Mouse (Mus musculus): ENCODE data around the gene Nfia.

Gene Nfia

DNA sequence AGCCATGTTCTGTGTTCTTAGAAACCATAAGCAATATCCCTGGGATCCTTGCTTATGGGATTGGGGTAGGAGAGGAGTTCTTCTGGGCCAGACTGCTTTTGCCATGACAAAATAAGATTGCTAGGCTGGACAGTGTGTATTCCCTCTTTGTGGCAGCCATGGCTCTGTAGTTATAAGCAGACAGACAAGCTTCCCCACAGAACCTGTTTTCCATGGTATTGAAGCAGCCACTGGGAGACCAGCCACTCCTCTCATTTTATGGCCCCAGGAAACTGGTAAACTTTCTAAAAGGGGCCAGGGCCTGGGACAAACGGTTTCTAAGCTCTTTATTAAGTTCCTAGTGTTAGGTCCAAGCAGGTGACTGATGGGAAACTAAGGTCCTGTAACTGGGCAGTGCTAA is 309.4 kb downstream of the Nfia start:
- peak; percentile 75 for DNase-seq

DNA sequence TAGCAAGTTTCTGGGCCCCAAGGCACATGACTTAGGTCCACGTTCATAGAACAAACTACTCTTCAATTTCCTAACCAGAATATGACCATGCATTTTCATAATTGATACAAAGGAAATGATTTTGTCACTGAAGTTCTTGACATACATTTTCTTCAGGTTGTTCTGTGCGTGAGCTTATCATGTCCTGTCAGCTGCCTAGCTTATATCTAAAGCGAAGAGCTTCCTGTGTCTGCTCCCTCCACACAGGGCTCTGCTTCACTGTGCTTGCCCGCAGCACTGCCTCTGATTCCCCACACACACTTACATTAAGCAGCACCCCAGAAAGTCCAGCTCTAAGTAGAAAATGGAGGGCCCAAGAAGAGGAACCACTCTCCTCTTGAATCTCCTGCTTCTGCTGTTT is 310.0 kb downstream of the Nfia start:
- peak; percentile 48 for DNase-seq

DNA sequence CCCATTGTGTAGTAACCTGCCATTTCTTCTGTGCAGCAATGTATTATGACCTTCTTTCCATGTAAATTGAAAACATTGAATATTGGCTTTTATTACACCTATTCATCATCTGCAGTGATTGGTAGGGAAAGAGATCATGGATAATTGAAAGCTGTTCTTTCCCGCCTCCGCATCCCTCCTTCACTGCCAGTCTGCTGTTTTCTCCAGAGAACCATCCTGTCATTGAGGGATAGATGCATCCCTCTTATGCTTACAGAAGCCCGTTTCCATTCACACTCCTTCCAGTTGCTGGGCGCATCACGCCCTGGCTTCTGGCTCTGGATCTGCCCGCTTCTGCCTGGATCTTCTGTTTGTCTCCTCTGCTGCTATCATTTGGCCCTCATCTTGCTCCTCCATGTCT is 312.5 kb downstream of the Nfia start:
- peak; percentile 74 for DNase-seq

DNA sequence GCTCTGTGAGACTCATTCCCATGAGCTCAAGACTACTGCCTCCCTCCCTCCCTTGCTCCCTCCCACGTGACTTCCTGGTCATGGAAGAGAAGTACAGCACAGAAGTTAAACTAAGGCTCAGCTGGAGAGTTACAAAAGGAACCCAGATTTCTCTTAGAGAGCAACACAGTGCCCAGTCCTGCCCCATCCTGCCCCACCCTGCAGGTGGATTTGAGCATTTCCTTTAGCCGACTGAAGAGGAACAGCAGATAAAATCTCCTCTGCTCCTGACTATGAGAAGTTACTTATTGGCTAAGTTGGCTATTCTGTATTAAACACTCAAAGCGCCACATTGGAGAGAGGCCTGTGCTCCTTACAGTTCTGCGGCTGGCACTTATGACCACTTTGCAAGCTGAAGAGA is 314.4 kb downstream of the Nfia start:
- DNase-seq, result peak; percentile 96

DNA sequence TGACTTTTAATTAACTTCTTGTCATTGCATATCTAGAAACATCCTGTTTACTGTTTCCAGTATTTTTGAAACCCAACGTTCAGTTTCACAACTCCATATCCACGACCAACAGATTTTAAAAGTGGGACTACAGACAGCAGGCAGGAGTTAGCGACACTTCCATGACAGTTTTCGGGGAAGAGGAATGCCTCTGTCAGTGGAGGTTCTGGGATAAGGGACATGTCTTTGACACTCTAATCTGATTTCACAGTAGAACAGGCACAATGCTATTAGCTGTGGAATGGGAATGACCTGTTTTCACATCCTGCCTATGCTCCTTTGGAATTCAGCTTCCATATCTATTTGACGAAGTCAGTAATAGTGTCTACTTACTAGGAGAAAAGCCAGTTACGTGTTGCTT is 317.5 kb downstream of the Nfia start:
- DNase-seq, result peak; percentile 84

DNA sequence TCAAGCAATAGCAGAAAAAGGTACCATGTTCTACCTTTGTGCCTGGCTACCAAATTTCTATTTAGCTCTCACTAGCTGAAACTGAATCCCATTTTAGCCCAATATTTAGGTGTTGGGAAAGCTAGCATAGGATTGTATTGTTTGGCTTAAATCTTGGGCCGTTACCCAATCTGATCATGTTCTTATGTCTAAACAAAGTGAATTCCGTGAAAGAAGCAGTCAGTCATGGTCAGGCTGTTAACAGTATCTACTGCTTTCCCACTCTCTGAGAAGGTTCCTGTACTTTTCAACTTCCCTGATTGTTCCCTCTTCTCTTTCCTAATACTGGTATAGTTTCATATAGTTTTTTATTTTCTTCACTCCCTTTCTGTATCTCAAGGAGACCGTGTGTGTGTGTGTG is 318.1 kb downstream of the Nfia start:
- DNase-seq, result peak; percentile 28

DNA sequence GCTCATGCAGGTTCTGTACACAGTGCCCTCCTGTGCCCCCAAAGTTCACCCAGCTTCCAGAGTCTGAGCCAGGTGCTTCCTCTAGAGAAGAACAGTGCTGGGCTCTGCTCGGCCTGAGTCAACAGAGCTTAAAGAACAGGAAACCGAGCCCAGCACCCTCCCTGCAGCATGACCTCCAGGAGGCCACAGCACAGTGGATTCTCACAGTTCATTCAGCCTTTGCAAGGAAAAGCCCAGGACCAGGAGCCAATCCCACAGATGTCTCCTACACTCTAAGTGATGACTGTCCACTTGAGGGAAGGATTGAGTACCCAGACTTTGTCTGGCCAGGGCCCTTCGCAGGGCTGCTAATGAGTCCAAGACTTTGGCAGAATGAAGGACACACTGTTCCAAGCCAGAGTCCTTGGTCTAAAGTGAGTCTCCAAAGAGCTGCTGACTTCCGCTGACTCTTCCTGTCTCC is 318.9 kb downstream of the Nfia start:
- DNase-seq, result peak; percentile 99

DNA sequence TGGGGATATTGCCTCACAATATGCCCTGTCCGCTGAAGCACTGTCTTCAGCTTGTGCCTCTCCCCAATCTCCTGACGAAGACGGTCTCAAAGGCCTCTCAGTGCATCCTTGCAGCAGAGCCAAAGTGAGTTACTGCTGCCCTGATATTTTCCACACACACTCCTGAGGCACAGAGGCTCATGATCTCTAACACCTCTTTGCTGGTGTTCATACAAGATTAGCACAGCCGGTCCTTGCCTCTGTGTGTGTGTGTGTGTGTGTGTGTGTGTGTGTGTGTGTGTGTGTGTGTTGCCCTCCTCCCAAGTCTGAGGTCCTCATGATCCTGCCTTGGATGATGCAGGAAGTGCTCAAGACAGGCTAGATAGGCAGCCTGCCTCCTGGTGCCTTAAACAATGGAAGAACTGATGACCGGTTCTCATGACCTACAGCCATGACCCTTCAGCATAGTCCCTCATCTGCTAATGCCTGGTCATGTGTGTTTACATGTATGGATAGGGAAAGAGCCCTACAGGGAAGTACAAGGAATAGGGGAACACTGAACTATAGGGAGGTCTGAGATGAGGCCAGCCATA is 319.5 kb downstream of the Nfia start:
- DNase-seq, result peak; percentile 94

DNA sequence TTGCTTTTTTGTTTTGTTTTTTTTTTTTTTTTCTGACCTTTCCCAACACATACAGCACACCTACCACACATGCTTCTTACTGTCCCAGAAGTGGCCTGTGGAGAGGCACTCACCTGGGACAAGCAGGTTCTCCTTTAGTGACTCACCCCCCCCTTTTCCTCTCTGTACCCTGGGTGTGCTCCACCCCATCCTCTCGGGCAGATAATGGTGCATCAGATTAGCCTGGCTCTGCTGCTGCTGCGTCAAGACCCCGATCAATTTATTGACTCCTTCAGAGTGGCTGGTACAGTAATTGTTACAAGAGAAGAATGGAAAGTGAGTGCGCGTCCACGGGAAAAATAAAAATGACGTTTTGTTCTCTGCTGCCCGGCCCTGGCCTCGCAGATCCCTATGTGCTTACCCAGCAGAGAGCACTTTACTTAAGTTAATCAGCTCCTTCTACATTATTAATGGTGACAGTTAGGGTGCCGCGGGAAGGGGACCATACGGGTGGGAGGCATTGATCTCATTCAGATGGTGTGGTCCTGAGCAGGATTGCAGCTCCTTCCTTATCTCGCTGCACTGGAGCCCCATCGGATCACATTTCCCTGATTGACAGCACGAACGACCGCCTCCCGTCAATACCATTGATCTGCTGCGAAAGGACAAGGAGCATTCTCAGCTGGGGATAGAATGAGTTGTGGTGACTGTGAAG is 321.7 kb downstream of the Nfia start:
- peak; percentile 87 for DNase-seq

DNA sequence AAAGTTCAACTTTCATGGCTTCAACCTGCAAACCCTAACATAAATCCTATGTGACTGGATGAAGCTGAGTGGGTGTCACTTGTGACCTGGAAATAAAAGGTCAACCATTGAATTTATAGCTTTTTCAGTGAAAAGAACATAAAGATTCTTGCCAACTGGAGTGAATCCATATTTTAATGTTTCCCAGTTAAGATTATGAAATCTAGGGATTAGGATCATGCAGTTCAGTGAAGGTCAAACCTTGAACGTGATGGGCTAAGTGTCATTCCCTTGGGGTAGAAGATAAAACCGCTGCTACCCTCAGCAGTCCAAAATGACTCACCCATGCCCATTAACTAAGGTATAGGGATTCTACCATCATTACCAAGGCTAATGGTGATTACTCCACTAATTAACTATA is 322.5 kb downstream of the Nfia start:
- DNase-seq, result peak; percentile 53

DNA sequence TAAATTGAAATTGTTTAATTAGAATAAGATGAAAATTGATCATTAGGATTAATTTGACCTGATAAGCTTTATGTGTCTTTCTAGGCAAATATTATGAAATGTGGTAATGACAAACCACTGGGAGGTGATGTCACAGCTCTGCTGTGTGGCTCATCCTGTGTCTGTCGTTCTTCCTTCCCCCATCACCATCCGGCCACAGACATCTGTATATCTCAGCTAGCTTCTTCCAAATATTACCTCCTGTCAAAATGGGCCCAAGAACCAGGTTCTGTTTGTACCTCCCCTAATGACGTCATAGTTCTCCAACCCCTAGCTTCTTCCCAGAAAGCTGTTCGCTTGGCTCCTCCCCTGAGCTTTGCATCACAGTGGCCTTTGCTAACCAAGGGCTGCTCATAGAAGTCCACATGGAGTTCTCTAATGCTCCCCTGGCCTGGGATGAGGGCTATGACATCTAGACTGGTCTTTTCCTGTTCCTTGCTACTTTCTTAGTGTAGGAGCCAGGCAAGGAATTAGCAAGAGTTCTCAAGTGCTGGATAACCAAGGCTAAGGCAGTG is 324.6 kb downstream of the Nfia start:
- peak; percentile 84 for DNase-seq

DNA sequence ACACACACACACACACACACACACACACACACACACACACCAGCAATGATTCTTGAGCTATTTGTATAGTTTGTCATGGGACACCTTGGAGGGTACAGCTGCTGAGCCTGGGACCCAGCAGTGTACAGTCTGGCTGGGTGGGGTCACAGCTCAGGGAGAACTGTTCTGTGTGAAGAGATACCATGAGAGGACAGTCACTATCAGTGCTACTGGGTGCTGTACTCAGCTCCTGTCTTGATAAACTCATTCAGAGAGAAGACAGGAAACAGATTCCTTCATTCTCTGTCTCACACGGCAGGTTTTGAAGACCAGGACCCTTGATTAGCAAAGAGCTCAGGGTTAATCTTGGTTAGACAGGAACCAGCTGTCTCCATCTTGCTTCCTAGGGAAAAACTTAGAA is 326.1 kb downstream of the Nfia start:
- DNase-seq, result peak; percentile 81

DNA sequence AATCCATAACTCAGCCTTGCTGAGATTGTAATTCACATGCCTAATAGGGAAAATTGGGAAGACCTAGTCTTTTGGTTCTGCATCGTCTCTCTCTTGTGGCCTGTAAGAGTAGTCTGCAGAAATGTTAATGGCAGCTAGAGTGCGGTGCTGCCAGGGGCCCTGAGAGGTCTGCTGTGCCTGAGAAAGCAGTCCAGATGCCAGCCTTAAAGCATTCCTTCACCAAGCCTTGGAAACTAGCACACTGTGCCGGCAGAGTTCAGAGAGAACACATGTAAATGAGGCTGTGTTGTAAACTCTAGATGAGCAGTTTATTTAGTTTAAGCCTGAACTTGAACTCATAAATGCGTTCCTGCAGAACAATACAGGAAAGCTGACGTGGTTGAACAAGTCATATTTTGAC is 326.9 kb downstream of the Nfia start:
- DNase-seq, result peak; percentile 75

DNA sequence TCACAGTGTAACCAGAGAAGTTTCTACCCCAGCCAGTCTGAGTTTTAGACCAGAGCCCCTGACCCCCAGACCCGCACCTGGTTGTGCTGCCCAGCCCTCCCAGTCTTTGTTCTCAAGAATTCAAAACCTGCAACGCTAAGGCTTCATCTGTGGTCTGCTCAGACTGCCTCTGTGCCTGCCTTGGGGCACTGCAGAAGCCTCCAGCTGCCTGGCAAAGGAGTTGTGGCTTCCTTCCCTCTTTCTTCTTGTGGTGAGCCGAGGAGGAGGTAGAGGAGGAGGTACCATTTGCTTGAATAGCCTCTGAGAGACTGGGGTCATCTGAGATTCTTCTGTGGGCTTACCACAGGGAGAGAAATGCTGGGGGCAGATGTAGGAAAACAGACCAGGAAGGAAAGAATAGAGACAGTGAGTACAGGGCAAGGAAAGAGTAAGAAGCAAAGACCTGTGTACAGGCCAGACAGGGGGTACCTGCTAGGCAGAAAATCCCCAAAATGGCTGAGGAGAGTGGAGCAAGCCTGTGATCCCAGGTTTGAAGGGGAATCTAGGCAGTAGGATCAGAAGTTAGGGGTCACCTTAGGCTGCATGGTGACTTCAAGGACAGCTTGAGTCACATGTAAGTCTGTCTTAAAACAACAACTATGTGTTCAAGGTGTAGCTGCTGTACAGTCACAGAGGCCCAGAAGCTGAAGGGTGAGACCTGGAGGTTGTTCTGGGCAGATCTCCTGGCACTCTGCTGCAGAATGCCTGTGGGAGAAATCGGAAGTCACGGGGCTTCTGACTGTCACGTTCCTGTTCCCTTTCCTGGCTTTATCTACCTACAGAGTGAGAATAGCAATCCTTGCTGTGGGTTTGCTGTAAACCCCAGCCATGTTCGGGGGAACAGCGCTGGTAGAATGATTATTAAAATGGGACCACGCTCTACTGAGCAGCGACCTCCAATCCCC is 328.9 kb downstream of the Nfia start:
- peak; percentile 93 for DNase-seq

DNA sequence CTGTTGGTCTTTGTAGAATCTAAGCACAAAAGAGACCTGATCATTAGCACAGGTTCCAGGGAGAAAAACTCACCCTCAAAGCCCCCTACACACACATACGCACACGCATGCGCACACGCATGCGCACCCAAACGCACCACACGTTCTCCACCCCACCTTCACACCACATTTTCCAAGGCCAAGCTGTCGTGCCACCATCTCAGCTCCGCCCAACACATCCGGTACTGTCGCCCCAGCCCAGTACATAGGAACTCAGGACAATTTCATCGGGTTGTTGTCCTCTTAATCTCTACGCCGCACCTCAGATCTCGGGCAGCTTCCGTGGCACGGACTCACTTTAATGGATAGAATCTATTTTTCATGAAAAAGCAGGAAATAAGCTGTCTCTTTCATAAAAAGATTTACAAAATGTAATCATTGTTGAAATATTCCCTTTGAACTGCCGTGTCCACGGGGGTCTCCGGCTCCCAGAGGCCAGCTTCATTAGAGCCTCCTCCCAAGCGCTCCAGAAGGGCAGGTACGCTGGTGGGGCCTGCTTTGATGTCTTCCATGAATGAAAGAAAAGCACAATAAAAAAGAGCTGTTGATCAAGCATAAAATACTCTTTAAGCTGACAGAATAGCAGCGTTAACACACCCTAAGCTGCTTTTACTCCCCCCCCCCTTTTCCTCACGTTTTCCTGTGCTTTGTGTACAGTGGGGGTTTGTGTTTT is 330.2 kb downstream of the Nfia start:
- peak; percentile 96 for DNase-seq

DNA sequence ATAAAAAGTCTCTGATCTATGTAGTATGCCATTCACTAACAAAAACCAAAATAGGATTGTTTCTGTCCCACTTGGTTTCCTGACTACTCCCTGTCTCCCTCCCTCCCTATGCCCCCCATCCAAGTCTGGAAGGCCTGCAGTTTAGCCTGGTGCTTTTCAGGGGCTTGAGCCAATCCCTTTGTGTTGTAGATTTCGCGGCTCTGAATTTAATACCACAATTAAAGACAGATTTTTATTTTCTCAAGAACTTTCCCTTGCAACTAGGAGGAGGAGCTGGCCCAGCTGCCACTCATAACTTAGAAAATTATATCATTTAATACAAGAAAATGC is 330.8 kb downstream of the Nfia start:
- peak; percentile 88 for DNase-seq

DNA sequence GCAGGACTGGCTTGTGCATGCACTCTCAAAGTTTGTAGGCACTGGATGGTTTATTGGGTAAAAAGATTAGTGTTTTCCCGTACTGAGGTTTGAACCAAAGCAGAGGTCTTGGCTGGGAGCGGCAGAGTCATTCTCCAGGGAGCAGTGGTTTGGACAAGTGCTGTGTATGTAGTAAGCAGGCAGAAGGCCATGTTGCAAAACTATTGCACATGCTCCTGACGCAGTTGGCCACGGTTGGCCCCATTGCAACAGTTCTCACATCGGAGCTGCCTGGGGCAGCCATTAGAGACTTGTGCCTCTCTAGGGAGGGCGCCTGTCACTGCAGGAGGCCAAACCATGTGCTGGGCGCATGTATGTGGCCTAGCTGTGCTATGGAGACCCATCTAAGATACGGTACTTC is 331.6 kb downstream of the Nfia start:
- DNase-seq, result peak; percentile 99

DNA sequence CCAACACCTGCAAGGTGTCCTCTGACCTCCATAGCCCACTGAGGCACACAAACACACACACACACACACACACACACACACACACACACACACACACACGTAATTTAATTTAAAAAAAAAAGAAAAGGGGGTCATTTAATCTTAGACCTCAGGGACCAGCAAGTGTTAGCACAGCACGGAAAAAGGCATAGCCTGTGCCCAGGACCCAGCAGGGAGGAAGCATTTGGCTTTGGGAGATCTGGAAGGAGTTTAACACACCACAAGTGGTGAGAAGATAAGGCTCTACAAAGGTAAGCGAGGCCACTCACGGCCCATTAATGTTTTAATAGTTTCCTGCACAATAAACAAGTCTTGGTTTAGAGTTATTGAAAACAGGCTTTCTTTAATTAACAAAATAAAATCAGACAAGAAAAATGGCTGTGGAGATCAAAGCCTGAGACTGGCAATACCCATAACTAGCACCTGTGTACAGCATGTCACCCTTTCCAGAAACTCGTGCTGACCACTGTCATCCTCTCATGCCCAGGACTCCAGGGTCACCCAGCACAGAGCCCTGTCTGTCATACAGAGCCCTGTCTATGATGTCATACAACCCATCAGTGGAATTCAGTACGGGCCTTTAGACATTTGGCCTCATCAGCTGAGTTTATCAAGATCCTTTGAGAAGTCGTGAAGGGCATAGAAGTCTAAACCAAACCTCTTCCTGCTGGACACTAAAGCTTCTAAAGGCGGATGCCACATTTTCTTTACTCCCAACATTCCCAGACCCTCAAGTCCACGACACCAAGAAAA is 332.6 kb downstream of the Nfia start:
- peak; percentile 91 for DNase-seq

DNA sequence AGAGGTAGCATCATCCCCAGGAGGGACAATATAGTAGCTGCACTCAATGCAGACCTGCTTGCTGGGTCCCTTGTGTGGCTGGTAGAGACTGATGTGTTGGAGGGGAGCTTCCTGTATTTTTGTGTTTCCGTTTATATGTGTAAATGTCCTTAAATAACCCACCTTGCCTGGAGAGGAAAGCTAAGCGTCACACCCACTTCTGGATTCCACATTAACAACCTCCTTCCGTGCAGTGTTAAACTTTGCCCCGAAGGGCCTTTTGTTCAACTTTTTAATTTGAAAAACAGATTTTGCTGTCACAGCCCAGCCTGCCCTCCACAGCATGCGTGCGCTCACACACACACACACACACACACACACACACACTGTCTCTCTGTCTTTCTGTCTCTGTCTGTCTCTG is 333.4 kb downstream of the Nfia start:
- DNase-seq, result peak; percentile 98

DNA sequence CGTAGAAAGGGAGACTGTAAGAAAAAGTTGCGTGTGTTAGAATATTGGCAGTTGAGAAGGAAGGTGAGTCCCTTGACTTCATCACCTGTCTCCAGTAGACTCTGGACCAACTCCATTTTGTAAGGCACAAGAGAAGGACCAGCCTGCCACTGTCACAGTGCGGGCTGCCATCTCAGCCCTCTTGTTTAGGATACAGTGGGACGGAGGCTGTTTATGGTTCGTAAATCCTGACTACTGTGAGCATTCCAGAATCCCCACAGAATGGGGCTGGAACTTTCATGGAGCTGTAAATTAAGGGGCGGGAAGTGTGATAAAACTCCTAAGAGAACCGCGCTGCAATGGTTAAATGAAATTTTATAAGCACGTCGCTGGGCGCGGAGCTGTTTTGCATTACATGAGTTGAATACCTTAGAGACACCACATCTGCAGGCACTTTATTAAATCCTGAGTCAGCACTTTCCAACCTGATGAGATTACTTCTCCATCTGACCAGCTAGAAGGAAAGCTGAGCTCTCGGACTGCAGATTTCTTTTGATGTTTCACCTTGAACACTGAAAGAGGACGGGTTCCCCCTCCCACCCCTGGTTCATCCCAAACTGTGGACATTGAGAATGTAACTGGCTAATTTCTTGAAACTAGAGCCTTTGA is 334.0 kb downstream of the Nfia start:
- peak; percentile 90 for DNase-seq

DNA sequence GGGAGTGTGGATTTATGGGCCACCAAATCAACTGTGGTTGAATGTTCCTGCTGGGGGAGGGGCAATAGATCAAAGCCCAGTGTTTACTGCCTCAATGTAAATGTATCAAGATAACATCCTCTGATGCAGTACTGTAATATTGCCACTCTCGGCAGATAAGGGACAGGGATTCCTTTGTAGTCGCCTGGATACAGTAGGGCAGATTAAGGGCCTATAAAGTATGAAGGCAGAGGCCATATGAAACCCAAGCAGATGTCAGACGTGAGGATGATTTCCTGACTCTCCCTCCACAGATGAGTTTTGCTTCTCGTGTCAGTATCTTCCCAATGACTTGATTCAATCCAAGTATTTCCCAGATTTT is 334.5 kb downstream of the Nfia start:
- no peak for DNase-seq
